Mouse (Mus musculus) spleen, adult 2 months (tissue): ENCODE results near the gene Itga9.

Experiments used
- CTCF ChIP-seq: fragments of 200-500 bp; IDR thresholded peaks from 2 replicates; pipeline ENCODE4 v1.5.1; 2011; ENCODE audit warnings: mild to moderate bottlenecking, inconsistent platforms; ENCODE audit not compliant: insufficient read depth, insufficient read length, insufficient replicate concordance; ENCODE audit errors: extremely low read depth
- POLR2A ChIP-seq: fragments of 200-500 bp; IDR thresholded peaks from 2 replicates; pipeline ENCODE4 v1.6.1; 2011; ENCODE audit warnings: low read depth, low read length, inconsistent platforms

DNA sequence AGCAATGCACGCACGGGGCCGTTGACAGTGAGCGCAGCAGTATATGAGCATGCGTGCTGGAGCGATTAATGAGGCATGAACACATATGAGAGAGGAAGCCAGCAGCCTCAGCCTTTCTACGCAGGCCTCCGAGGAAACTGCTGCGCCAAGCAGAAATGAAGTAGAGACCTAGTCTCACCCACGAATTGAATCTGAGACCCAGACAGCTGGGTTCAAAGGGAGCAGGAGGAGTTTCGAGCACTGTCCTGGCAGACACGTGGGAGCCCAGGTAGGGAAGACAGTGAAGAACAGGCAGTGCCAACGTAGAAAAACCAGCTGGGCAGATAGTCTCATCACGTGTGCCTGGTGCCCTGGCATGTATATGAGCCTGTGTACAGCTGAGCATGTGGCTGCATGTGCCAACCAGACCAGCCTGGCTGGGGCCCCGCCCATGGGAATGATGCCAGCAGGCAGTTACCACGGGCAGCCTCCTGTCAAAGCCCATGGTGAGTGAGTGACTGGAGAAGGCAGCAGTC, 313.2 kb downstream of the Itga9 start:
- TF ChIP-seq CTCF = no peak
- no peak for TF ChIP-seq POLR2A
